Mouse (Mus musculus) hindbrain, embryonic 13.5 days (tissue): ENCODE measurements around the gene Olfml2b. TPM values are rescaled to one million over a fixed set of nuclear protein-coding genes. Genes with fewer than 3 reads are reported as not detected.

Experiments used
- ATAC-seq: fragments of 200-750 bp; cut with Nextera tagmentation; 2 replicates; pipeline ENCODE4 v1.8.0; 2017; ENCODE audit warnings: moderate TSS enrichment; ENCODE audit not compliant: low FRiP score
- H3K27ac ChIP-seq: fragments of 300-500 bp; sonication (generic); 2 replicates; pipeline ENCODE4 v1.5.1; 2015; ENCODE audit warnings: inconsistent platforms, mild to moderate bottlenecking, moderate library complexity
- H3K27me3 ChIP-seq: fragments of 300-500 bp; sonication (generic); 2 replicates; pipeline ENCODE4 v1.6.1; 2015; ENCODE audit warnings: mild to moderate bottlenecking, inconsistent platforms
- H3K36me3 ChIP-seq: fragments of 300-500 bp; sonication (generic); 2 replicates; pipeline ENCODE4 v1.6.1; 2015; ENCODE audit warnings: mild to moderate bottlenecking, inconsistent platforms
- H3K4me1 ChIP-seq: fragments of 300-500 bp; sonication (generic); replicated peaks from 2 replicates; pipeline ENCODE4 v1.6.1; 2015; ENCODE audit warnings: inconsistent platforms
- H3K4me2 ChIP-seq: fragments of 300-500 bp; sonication (generic); 2 replicates; pipeline ENCODE4 v1.6.1; 2015; ENCODE audit warnings: inconsistent platforms, mild to moderate bottlenecking, moderate library complexity
- H3K4me3 ChIP-seq: fragments of 300-500 bp; sonication (generic); 2 replicates; pipeline ENCODE4 v1.5.1; 2015; ENCODE audit warnings: mild to moderate bottlenecking, inconsistent platforms
- H3K9ac ChIP-seq: fragments of 300-500 bp; sonication (generic); 2 replicates; pipeline ENCODE4 v1.6.1; 2015; ENCODE audit warnings: mild to moderate bottlenecking, inconsistent platforms
- H3K9me3 ChIP-seq: fragments of 300-500 bp; sonication (generic); 2 replicates; pipeline ENCODE4 v1.6.1; 2016; ENCODE audit warnings: inconsistent platforms
- WGBS: fragments of 180-500 bp; shearing (Covaris S2); methylation state at CpG from one replicate; pipeline ENCODE4 v1.1.7; 2015; 5-methylcytosine and 5-hydroxymethylcytosine counted together
- polyA plus RNA-seq: library from polyadenylated mRNA; unstranded; fragments of >200 nt; fragmentation: Nextera tagmentation; extraction: Ambion mirVana; gene quantifications from 2 replicates; pipeline ENCODE4 v1.2.1, GENCODE M21; 2015

Gene Olfml2b
- polyA plus RNA-seq, 1 experiment from 2014 or later = 5.2 TPM

GRCm38 (mm10) chr1:170701582-170701981 is 57.2 kb downstream of the Olfml2b start:
- Histone ChIP-seq H3K9ac (no peak overlapping the region), H3K36me3 (no peaks in the 10 kb centered on the region), H3K4me1 (no peaks in the 10 kb centered on the region; the same call in 1 of the 2 replicates), H3K9me3 (no peaks in the 10 kb centered on the region), H3K27me3 (no peaks in the 10 kb centered on the region), H3K4me3 (no peak overlapping the region), H3K27ac (no peak overlapping the region), H3K4me2 (no peak overlapping the region)
- no peak for ATAC-seq
- 78% methylated on average over 8 of the region's 8 CpGs for WGBS

- Histone ChIP-seq H3K4me3 (no peak overlapping the region), H3K4me1 (no peaks in the 10 kb centered on the region; the same call in 1 of the 2 replicates), H3K27me3 (no peaks in the 10 kb centered on the region), H3K36me3 (no peaks in the 10 kb centered on the region), H3K9ac (no peak overlapping the region), H3K4me2 (no peak overlapping the region), H3K27ac (no peak overlapping the region), H3K9me3 (no peaks in the 10 kb centered on the region)
- 73% methylated on average over 2 of the region's 2 CpGs for WGBS
- no peak for ATAC-seq
Measured at GRCm38 (mm10) chr1:170702263-170702662, 57.9 kb downstream of the Olfml2b start.

- Histone ChIP-seq H3K4me1 (no peaks in the 10 kb centered on the region; the same call in 1 of the 2 replicates), H3K27me3 (no peaks in the 10 kb centered on the region), H3K27ac (no peak overlapping the region), H3K4me2 (no peak overlapping the region), H3K9ac (no peak overlapping the region), H3K4me3 (no peak overlapping the region), H3K9me3 (no peaks in the 10 kb centered on the region), H3K36me3 (peaks cover 5% of the 10 kb centered on the region)
- WGBS = 91% methylated on average over 6 of the region's 6 CpGs
- no peak for ATAC-seq
Measured at GRCm38 (mm10) chr1:170702958-170703357, 58.6 kb downstream of the Olfml2b start.

- Histone ChIP-seq H3K4me3 (no peak overlapping the region), H3K4me1 (no peaks in the 10 kb centered on the region; the same call in 1 of the 2 replicates), H3K27me3 (no peaks in the 10 kb centered on the region), H3K36me3 (peaks cover 12% of the 10 kb centered on the region), H3K27ac (no peak overlapping the region), H3K9me3 (no peaks in the 10 kb centered on the region), H3K9ac (no peak overlapping the region), H3K4me2 (no peak overlapping the region)
- ATAC-seq = no peak
- 94% methylated on average over 6 of the region's 6 CpGs for WGBS
Measured at GRCm38 (mm10) chr1:170704103-170704502, 59.8 kb downstream of the Olfml2b start.

DNA sequence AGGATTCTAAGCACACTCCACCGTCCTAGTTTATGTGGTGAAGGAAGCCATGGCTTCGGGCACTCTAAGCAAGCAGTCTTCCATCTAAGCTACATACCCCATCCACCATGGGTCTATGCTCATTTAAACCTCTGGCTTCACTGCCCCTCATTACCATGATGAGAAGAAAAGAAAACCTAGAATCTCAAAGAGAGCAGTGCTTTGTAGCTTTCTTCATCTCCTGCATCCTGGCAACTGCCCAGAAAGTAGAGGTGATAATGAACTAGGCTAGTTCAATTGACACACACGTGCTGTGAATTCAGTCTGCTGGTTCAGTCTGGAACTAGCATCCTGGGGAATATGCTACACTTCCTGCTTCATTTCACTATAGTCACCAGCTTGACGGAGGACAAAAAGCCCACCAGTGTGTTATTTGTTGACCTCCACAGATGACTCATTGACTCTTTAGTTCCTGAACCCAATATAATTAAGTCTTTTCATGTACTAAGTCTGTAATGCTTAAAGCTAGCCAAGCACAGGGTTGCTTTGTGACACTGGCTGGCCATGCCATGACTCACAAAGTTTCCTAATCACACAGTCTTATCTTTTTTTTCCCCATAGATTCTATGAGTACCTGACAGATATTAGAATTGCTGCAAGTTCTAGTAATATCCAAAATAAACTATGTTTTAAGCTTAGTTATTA is 60.7 kb downstream of the Olfml2b start:
- no peak overlapping the region for H3K4me3 ChIP-seq
- no peak overlapping the region for H3K9ac ChIP-seq
- 75% methylated on average over 4 of the region's 4 CpGs for WGBS
- H3K36me3 ChIP-seq = peaks cover 17% of the 10 kb centered on the region
- no peak overlapping the region for H3K4me2 ChIP-seq
- no peaks in the 10 kb centered on the region for H3K9me3 ChIP-seq
- no peaks in the 10 kb centered on the region; the same call in 1 of the 2 replicates for H3K4me1 ChIP-seq
- no peaks in the 10 kb centered on the region for H3K27me3 ChIP-seq
- ATAC-seq = no peak
- H3K27ac ChIP-seq = no peak overlapping the region

DNA sequence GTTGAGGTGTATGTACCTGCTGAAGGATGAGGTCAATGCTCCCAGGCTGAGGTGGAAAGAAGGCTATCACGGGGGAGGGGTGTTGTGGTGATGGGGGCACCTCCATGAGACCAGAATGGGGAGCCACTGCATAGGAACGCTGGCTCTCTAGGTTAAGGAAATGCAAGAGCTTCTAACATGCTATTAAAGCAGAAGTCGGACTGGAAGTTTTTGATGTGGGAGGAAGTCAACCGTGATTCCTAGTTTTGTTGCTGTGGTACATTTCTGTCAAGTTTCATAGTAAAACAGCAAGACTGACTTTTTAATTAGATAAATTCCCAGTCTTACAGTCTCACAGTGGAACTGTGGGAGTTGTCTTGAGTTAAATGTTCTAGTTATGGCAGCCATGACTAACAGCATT is 61.7 kb downstream of the Olfml2b start:
- Histone ChIP-seq H3K27ac (no peak overlapping the region), H3K4me2 (no peak overlapping the region), H3K36me3 (peaks cover 17% of the 10 kb centered on the region), H3K27me3 (no peaks in the 10 kb centered on the region), H3K9ac (no peak overlapping the region), H3K9me3 (no peaks in the 10 kb centered on the region), H3K4me3 (no peak overlapping the region), H3K4me1 (no peaks in the 10 kb centered on the region)
- ATAC-seq = no peak
- WGBS = 93% methylated on average over 4 of the region's 4 CpGs

DNA sequence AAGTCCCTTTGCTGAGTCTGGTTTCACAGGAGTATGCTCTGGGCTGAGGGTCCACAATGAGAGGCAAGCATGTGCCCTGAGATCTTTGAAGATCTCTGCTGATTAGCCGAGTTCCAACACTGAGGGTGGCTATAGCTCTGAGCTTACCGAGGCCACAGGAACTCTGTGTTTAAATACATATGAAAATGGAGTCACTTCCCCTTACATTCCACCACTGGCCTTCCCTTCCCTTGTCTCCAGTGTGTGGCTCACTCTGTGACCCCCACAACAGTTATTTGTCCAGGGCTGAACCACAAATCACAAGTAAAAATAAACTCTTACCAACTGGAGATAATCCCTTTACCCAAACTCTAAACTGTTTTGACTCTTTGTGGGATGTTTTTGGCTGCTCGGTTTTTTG is 64.7 kb downstream of the Olfml2b start:
- no peak for ATAC-seq
- 90% methylated on average over 3 of the region's 3 CpGs for WGBS
- H3K4me2 ChIP-seq = no peak overlapping the region

GRCm38 (mm10) chr1:170709481-170709880 is 65.1 kb downstream of the Olfml2b start:
- 96% methylated on average over 8 of the region's 8 CpGs for WGBS
- ATAC-seq = no peak
- Histone ChIP-seq H3K4me2 (no peak overlapping the region), H3K9ac (no peak overlapping the region), H3K27ac (no peak overlapping the region), H3K9me3 (no peaks in the 10 kb centered on the region), H3K36me3 (peaks cover 17% of the 10 kb centered on the region), H3K27me3 (no peaks in the 10 kb centered on the region), H3K4me3 (no peak overlapping the region), H3K4me1 (no peaks in the 10 kb centered on the region)

More for the DNA sequence above, 64.7 kb downstream of the Olfml2b start:
- no peak overlapping the region for H3K4me3 ChIP-seq
- H3K27me3 ChIP-seq = no peaks in the 10 kb centered on the region
- H3K9ac ChIP-seq = no peak overlapping the region
- no peaks in the 10 kb centered on the region for H3K9me3 ChIP-seq
- peaks cover 17% of the 10 kb centered on the region for H3K36me3 ChIP-seq
- no peaks in the 10 kb centered on the region for H3K4me1 ChIP-seq
- no peak overlapping the region for H3K27ac ChIP-seq

DNA sequence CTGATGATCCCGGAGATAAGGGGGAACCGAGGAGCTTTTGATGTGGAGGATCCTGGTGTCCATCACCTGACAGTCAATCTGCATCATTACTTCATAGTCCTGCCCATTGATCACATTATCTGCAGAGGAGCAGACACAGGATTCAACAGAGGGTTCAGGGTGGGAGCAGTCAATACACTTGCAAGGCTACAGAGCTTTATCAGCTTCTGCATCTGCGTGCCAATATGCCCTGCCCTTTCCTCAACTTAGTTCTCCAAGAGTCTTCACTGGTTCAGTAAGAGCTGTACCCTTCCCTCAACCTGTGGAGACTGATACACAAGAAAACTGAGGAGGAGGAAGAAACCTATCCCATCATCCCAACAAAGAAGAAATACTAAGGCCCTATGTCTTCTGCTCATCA is 65.6 kb downstream of the Olfml2b start:
- Histone ChIP-seq H3K9ac (no peak overlapping the region), H3K27ac (no peak overlapping the region), H3K4me2 (no peak overlapping the region), H3K27me3 (no peaks in the 10 kb centered on the region), H3K4me3 (no peak overlapping the region), H3K36me3 (peaks cover 17% of the 10 kb centered on the region), H3K9me3 (no peaks in the 10 kb centered on the region), H3K4me1 (no peaks in the 10 kb centered on the region)
- no peak for ATAC-seq
- WGBS = 98% methylated on average over 3 of the region's 3 CpGs

DNA sequence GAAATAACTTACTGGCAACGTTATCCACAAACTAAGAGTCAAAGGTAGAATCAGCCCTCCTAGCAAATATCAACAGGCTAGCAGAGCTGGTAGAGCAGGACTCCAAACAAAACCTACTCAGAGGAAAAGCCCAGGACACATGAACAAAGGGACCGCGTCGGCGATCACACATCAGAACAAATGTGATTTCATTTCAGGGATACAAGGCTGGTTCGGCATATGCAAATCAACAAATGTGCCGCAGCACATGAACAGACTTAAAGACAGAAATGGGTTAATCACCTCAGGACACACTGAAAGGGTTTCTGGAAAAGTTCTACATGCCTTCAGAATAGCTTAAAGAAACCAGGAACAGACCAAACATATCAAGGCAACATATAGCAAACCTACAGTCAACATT is 67.4 kb downstream of the Olfml2b start:
- Histone ChIP-seq H3K36me3 (peaks cover 17% of the 10 kb centered on the region), H3K4me1 (no peaks in the 10 kb centered on the region), H3K27ac (no peak overlapping the region), H3K4me3 (no peak overlapping the region), H3K9me3 (no peaks in the 10 kb centered on the region), H3K4me2 (no peak overlapping the region), H3K27me3 (no peaks in the 10 kb centered on the region), H3K9ac (no peak overlapping the region)
- ATAC-seq = no peak
- 86% methylated on average over 7 of the region's 7 CpGs for WGBS

DNA sequence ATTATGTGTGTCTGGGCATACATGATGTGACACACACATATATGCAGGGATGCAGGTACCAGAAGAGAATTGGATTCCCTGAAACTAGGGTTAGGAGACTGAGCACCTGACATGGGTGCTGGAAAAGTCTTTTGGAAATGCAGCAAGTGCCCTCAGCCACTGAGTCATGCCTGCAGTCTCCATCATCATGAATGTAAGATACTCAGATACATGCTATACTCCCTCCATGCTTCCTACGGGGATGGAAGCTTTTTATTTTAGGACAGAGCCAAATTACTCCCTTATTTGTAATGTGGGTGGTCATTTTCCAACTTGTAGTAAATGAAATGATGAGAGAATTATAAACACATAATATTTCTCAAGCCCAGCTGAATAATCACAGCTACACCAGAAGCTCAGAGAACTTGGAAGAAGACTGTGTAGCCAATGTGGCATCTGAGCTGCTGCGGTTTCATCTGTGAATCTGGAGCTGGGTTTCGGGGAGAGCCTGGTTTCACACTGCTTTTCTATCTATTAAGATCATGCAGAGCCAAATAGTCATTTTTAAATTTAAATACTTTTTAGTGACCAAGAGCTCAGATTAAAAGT is 73.0 kb downstream of the Olfml2b start:
- Histone ChIP-seq H3K9ac (no peak overlapping the region), H3K4me2 (no peak overlapping the region), H3K36me3 (no peaks in the 10 kb centered on the region), H3K4me3 (no peak overlapping the region), H3K4me1 (no peaks in the 10 kb centered on the region), H3K27ac (no peak overlapping the region), H3K27me3 (no peaks in the 10 kb centered on the region), H3K9me3 (no peaks in the 10 kb centered on the region)
- WGBS = 95% methylated on average over 3 of the region's 3 CpGs
- ATAC-seq = no peak

DNA sequence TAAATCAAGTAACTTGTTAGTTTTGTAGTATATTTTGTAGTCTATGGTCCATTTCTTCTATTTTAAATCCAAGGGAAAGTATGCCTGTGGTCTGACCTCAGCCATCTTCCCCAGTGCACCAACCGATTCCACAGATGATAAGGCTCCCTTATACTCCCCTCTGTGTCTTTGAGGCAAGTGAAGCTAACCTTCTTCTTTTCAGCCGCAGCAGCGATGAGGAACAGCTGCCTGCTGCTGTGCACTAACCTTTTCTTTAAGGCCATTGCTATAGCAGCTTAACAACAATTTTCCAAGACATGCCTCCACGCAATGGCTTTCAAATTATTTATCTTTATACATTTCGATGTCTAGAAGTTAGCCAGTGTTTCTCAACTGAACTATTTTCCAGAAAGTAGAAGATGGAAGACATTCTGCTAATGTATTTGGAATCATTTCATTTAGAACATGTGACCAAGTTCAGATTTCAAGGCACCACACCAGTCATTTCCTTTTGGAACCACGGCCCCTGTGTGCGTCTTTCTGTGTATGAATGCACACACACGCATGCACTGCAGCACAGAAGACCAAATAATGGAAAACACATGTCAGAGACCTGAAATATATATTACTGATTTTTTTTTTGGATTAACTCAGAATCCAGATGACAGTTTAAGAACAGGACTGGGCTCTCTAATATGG is 73.9 kb downstream of the Olfml2b start:
- H3K4me2 ChIP-seq = no peak overlapping the region
- H3K9ac ChIP-seq = no peak overlapping the region
- H3K36me3 ChIP-seq = no peaks in the 10 kb centered on the region
- H3K4me3 ChIP-seq = no peak overlapping the region
- no peak for ATAC-seq
- no peaks in the 10 kb centered on the region for H3K4me1 ChIP-seq
- no peaks in the 10 kb centered on the region for H3K27me3 ChIP-seq
- WGBS = 79% methylated on average over 8 of the region's 8 CpGs
- no peaks in the 10 kb centered on the region for H3K9me3 ChIP-seq
- H3K27ac ChIP-seq = no peak overlapping the region
